Mouse (Mus musculus): ENCODE measurements around the gene Espl1.

GRCm38 (mm10) chr15:102339612-102340011 is 43.5 kb downstream of the Espl1 start:
- TF ChIP-seq CTCF (IDR thresholded peaks at IDR 0.05; ENCODE audit: extremely low read depth, insufficient read depth, insufficient read length, insufficient replicate concordance) (no peak), POLR2A (IDR thresholded peaks at IDR 0.05; ENCODE audit: low read depth, low read length) (no peak)
